Mouse (Mus musculus) forebrain, postnatal 0 days (tissue): Measurements from ENCODE around the gene Gm48552. TPM values are rescaled to one million over a fixed set of nuclear protein-coding genes. Genes with fewer than 3 reads are reported as not detected.

ENCODE experiments used
- ATAC-seq: fragments of 200-750 bp; cut with Nextera tagmentation; 2 replicates; pipeline ENCODE4 v1.8.0; 2017; ENCODE audit warnings: mild to moderate bottlenecking, moderate library complexity
- DNase-seq: peaks from one replicate; pipeline ENCODE4 v3.0.0-alpha.2; 2015
- H3K27ac ChIP-seq: fragments of 300-500 bp; sonication (generic); 2 replicates; pipeline ENCODE4 v1.5.1; 2014; ENCODE audit warnings: low read depth, mild to moderate bottlenecking, antibody characterized with exemption, low read length, moderate library complexity, mixed read lengths
- H3K27me3 ChIP-seq: fragments of 300-500 bp; sonication (generic); 2 replicates; pipeline ENCODE4 v1.6.1; 2014; ENCODE audit warnings: mild to moderate bottlenecking, low read length, mixed read lengths; ENCODE audit not compliant: insufficient read depth
- H3K36me3 ChIP-seq: fragments of 300-500 bp; sonication (generic); 2 replicates; pipeline ENCODE4 v1.6.1; 2014; ENCODE audit warnings: mild to moderate bottlenecking, moderate library complexity; ENCODE audit not compliant: insufficient read depth
- H3K4me1 ChIP-seq: fragments of 300-500 bp; sonication (generic); 2 replicates; pipeline ENCODE4 v1.6.1; 2014; ENCODE audit warnings: antibody characterized with exemption; ENCODE audit not compliant: insufficient read depth
- H3K4me2 ChIP-seq: fragments of 300-500 bp; sonication (generic); 2 replicates; pipeline ENCODE4 v1.6.1; 2014; ENCODE audit warnings: low read depth, mild to moderate bottlenecking, moderate library complexity
- H3K4me3 ChIP-seq: fragments of 300-500 bp; sonication (generic); 2 replicates; pipeline ENCODE4 v1.5.1; 2014; ENCODE audit warnings: low read depth, low read length, mixed read lengths
- H3K9ac ChIP-seq: fragments of 300-500 bp; sonication (generic); 2 replicates; pipeline ENCODE4 v1.6.1; 2014; ENCODE audit warnings: mild to moderate bottlenecking
- H3K9me3 ChIP-seq: fragments of 300-500 bp; sonication (generic); 2 replicates; pipeline ENCODE4 v1.6.1; 2016; ENCODE audit warnings: low read length
- CTCF ChIP-seq: sonication (generic); IDR thresholded peaks from 2 replicates; pipeline ENCODE4 v1.5.1; 2016; ENCODE audit warnings: antibody characterized with exemption, control low read depth, low read depth
- WGBS: fragments of 180-500 bp; shearing (Covaris S2); extraction: QIAGEN DNeasy Blood & Tissue Kit; methylation state at CpG from one replicate; pipeline ENCODE4 v1.1.7; 2014; 5-methylcytosine and 5-hydroxymethylcytosine counted together
- polyA plus RNA-seq: library from polyadenylated mRNA; unstranded; fragments of >200 nt; fragmentation: Nextera tagmentation; extraction: Ambion mirVana; gene quantifications from 2 replicates; pipeline ENCODE4 v1.2.1, GENCODE M21; 2015
- total RNA-seq: library from RNA; depleted of rRNA; stranded (reverse); fragments of >200 nt; gene quantifications from 2 replicates; pipeline ENCODE4 v1.2.3, GENCODE M21; 2014

Gm48552 gene
- total and polyA plus RNA-seq, 2 experiments from 2014 or later: 3.7 to 16.6 TPM

GRCm38 (mm10) chr10:81424246-81425051 lies 35.6 kb downstream of the Gm48552 start:
- DNase-seq: no peak
- peak overlapping the region; percentile 11; the same call in 1 of the 2 replicates for H3K4me2 ChIP-seq
- H3K4me1 ChIP-seq: no peaks in the 10 kb centered on the region
- no peaks in the 10 kb centered on the region for H3K27me3 ChIP-seq
- peak overlapping the region; percentile 14; the same call in 1 of the 2 replicates for H3K9ac ChIP-seq
- H3K9me3 ChIP-seq: no peaks in the 10 kb centered on the region
- no peak for TF ChIP-seq CTCF
- H3K4me3 ChIP-seq: no peak overlapping the region
- peaks cover 8% of the 10 kb centered on the region for H3K36me3 ChIP-seq
- 9% methylated on average over 23 of the region's 25 CpGs for WGBS
- H3K27ac ChIP-seq: no peak overlapping the region
- 0 out of 2 replicates have a peak, but pooled peaks have one; percentile 10 for ATAC-seq

GRCm38 (mm10) chr10:81425236-81425850 lies 36.5 kb downstream of the Gm48552 start:
- no peak overlapping the region for H3K27ac ChIP-seq
- H3K27me3 ChIP-seq: no peaks in the 10 kb centered on the region
- DNase-seq (no peak), ATAC-seq (no peak)
- H3K4me3 ChIP-seq: no peak overlapping the region
- H3K4me2 ChIP-seq: peak overlapping the region; percentile 74
- H3K36me3 ChIP-seq: peaks cover under 1% of the 10 kb centered on the region; the same call in 1 of the 2 replicates
- no peak for TF ChIP-seq CTCF
- no peaks in the 10 kb centered on the region for H3K9me3 ChIP-seq
- H3K4me1 ChIP-seq: no peaks in the 10 kb centered on the region
- 29% methylated on average over 10 of the region's 10 CpGs for WGBS
- H3K9ac ChIP-seq: no peak overlapping the region

- no peak for TF ChIP-seq CTCF
- H3K36me3 ChIP-seq: no peaks in the 10 kb centered on the region
- DNase-seq (no peak), ATAC-seq (no peak)
- H3K9me3 ChIP-seq: no peaks in the 10 kb centered on the region
- H3K27ac ChIP-seq: 0 out of 2 replicates have a peak overlapping the region, but pooled peaks have one; percentile 4
- peak overlapping the region; percentile 74 for H3K4me2 ChIP-seq
- H3K4me3 ChIP-seq: peak overlapping the region; percentile 36
- no peaks in the 10 kb centered on the region for H3K27me3 ChIP-seq
- H3K4me1 ChIP-seq: no peaks in the 10 kb centered on the region
- WGBS: 5% methylated on average over 22 of the region's 33 CpGs
- H3K9ac ChIP-seq: peak overlapping the region; percentile 43
Observed at GRCm38 (mm10) chr10:81426081-81426671, 37.4 kb downstream of the Gm48552 start.

- Histone ChIP-seq H3K27ac (no peak overlapping the region), H3K4me1 (no peaks in the 10 kb centered on the region), H3K27me3 (no peaks in the 10 kb centered on the region), H3K9me3 (no peaks in the 10 kb centered on the region), H3K4me3 (peak overlapping the region; percentile 36), H3K9ac (peak overlapping the region; percentile 43), H3K4me2 (peak overlapping the region; percentile 74), H3K36me3 (no peaks in the 10 kb centered on the region)
- 2% methylated on average over 37 of the region's 38 CpGs for WGBS
- DNase-seq (no peak), ATAC-seq (no peak)
- TF ChIP-seq CTCF: no peak
Observed at GRCm38 (mm10) chr10:81426897-81427296, 38.1 kb downstream of the Gm48552 start.

GRCm38 (mm10) chr10:81427327-81427726 lies 38.5 kb downstream of the Gm48552 start:
- Histone ChIP-seq H3K9me3 (no peaks in the 10 kb centered on the region), H3K4me1 (0 out of 2 replicates have a peak, but pooled peaks cover under 1% of the 10 kb centered on the region), H3K27me3 (no peaks in the 10 kb centered on the region), H3K9ac (no peak overlapping the region), H3K4me3 (peak overlapping the region; percentile 36), H3K36me3 (no peaks in the 10 kb centered on the region), H3K4me2 (peak overlapping the region; percentile 74), H3K27ac (no peak overlapping the region)
- no peak for DNase-seq
- no peak for ATAC-seq
- WGBS: 36% methylated on average over 3 of the region's 3 CpGs
- TF ChIP-seq CTCF: no peak

GRCm38 (mm10) chr10:81427804-81428506 lies 39.1 kb downstream of the Gm48552 start:
- Histone ChIP-seq H3K9ac (no peak overlapping the region), H3K4me2 (no peak overlapping the region), H3K27me3 (no peaks in the 10 kb centered on the region), H3K4me3 (no peak overlapping the region), H3K27ac (no peak overlapping the region), H3K4me1 (peaks cover 5% of the 10 kb centered on the region; the same call in 1 of the 2 replicates), H3K36me3 (no peaks in the 10 kb centered on the region), H3K9me3 (no peaks in the 10 kb centered on the region)
- 79% methylated on average over 8 of the region's 8 CpGs for WGBS
- no peak for DNase-seq
- ATAC-seq: no peak
- no peak for TF ChIP-seq CTCF
